Mouse (Mus musculus) embryo, embryonic 10 days (tissue): ENCODE measurements around the gene Diras2.
A peak's percentile ranks its signal among the peaks of the same experiment; 100 is the strongest.

Experiments used
- DNase-seq: peaks from one replicate; pipeline ENCODE4 v3.0.0-alpha.2; 2015; ENCODE audit warnings: low spot score

The Diras2 gene

DNA sequence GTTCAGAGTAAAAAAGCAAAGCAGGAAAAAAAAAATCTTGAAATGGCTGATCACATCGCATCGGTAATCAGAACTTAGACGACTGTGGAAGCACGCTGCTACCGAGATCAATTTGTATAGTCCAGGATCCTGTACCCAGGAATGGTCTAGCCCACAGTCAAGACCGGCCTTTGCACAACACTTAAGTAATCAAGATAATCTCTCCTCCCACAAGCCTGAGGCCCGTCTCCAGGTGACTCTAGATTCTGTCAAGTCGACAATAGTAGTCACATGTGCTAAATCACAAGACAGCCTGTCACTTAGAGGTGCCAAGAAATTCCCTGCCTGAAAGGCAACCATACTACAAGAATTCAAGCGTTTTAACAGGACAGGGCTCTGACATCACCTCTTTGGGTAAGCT, at the start of gene Diras2:
Gene Diras2 (minus strand): TSS at position 159 of the 400 bp plus-strand sequence.
- no peak for DNase-seq

DNA sequence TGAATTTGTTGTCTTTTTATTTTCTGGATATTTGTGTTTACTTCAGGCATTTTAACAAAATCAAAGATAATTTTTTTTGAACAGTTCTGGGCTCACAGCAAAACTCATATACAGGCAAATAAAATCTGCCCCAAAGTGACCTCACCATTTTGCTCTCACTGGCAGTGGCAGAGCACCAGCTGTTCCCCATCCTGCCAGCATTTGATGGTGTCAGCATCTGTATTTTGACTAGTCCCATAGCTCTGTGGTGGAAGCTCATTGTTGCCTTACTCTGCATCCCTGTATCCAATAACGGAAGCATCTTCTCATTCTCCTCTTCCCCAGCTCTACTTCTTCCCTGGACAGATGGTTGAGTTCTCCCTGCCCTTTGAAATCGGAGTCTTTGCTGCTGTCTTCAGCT, 47.7 kb upstream of the Diras2 start:
- DNase-seq = no peak

DNA sequence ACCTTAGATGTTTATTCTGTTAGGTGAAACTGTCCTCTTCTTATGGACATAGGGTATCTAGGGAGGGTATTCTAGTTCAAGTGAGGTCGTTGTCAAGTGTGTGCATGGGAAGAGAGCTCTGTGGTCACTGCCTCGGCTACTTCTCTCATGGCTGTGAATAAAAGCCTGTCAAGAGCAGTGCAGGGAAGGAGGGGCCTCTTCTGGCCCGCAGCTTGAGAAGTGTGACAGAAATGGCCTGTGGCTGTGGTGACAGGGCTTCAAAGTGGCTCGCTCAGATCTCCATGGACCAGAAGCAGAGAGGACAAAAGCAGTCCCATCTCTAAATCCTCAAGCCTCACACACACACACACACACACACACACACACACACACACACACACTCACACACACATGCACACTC, 46.9 kb upstream of the Diras2 start:
- peak; percentile 29 for DNase-seq

DNA sequence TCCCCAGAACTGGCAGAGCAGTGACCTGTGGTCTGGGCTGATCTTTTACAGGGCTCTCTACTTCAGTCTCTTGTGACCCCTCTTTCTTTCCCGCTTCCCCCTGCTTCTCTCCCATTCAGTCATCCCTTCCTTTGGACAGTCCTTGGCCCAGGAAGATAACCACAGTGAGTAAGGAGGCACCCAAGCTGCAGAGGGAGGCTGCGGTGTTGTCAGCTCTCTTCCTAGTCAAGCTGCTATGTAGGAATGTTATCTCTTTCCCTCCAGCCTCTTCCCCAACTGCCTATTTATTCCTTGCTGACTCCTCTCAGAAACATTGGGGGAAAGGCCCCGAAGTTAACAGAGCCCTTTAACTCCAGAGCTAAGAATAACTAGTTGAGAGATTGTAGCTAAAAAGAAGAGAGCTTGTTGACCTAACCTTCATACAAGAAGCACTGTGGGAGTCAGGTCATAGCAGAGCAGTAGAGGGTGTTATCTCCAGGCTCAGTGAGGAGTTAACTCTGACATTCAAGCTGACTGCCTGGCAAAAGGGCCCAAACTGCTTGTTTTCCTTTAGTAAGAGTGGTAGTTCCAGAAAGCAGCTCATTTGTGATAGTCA, 46.3 kb upstream of the Diras2 start:
- no peak for DNase-seq

DNA sequence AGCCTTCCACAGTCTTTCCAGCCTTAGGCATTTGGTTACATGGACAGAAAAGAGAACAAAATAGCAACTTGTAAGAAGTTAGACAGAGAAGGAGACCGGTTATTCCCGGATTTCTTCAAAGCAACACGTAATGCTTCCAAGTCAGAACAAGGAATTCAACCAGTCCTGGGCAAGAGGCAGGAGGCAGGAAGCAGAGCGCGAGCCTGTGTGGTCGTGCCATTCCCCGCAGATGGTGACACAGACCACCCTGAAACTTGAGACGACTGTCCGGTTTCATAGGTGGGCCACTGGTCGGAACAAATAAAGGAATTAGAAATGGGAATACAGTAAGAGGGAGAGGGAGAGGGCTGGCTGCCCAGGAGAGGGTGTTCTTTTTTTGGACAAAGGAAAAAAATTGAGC, 45.8 kb upstream of the Diras2 start:
- peak; percentile 33 for DNase-seq

- no peak for DNase-seq
Measured at GRCm38 (mm10) chr13:52576021-52576614, 45.0 kb upstream of the Diras2 start.

GRCm38 (mm10) chr13:52575483-52575882, 44.4 kb upstream of the Diras2 start:
- no peak for DNase-seq

- DNase-seq = no peak
Measured at GRCm38 (mm10) chr13:52574311-52574710, 43.2 kb upstream of the Diras2 start.

GRCm38 (mm10) chr13:52572451-52573446, 41.7 kb upstream of the Diras2 start:
- no peak for DNase-seq

DNA sequence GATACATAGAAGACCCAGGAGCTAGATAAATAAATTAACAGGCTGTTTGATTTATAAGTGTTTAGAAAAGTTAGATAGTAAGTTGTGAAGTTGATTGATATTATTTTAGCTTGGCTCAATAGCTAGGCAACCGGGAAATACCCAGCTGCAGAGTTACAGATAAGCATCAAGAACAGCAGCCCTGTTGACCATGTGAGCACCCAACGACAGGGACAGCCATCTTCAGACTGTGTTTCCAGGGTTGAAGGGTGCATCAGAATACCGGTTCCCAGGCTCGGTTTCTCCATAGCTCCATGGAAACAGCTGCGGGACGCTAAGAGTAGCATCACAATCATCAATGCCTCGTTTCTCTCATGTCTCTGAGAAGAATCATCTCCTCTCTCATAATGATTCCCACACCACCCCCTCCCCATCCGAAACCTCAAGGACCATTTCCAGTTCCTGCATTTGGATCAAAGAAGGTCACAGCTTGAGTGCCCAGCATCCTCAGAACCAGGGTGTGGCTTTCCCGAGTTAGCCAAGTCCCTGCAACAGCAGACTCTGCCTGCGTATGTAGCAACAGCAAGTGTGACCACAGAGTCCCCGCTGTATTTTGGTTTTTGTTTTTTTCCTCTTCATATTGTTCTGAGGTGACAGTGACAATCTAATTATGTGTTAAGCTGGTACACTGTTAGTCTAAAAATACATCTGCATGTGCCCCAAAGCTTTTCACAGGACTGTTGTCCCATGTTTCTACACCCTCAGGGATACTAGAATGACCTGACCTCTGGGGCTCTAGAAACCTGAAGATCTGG, 40.7 kb upstream of the Diras2 start:
- no peak for DNase-seq

DNA sequence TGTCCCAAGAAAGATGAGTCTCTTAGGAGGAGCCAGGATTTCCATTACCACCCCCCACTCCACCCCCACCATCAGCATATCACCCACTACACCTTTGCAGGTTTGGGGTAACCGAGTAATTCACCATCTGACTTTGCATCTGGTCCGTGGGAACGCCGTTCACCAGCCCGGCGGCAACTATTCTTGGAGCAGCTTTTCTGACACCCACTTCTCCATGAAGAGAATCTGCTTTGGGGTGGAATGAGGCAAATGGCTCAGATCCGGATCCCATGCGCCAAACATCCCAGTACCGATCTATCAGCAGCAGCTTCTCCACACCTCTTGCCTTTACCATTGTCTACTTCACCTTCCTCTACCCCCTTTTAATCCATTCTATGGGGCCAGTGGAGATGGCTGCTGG, 39.2 kb upstream of the Diras2 start:
- DNase-seq = no peak

DNA sequence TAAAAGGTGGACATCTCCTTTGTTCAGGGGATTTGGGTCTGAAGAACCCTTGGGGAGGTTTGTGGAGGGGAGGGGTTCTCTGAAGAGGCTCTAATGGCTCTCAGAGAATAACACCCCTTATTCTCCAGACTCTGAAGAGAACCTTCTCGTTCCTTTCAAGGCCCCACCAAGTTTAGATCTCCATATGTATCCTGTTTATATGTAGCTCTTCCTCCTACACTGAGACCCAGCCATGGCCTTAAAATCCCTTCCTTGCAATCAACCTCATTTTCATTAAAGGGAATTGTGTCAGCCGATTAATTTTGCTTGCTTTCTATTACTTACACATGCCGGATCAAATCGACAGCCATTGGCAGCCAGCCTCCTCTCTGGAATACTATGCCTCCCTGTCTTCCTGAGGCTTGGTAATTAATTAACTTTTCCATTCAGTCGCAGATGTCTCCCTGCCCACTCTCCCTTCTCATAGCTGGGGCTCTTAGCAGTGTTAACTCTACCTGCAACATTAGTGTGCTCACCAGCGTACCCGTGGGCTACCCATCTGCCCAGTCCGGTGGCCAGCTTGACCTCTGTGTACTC, 38.2 kb upstream of the Diras2 start:
- DNase-seq = no peak

GRCm38 (mm10) chr13:52566777-52567176, 35.7 kb upstream of the Diras2 start:
- DNase-seq = no peak

DNA sequence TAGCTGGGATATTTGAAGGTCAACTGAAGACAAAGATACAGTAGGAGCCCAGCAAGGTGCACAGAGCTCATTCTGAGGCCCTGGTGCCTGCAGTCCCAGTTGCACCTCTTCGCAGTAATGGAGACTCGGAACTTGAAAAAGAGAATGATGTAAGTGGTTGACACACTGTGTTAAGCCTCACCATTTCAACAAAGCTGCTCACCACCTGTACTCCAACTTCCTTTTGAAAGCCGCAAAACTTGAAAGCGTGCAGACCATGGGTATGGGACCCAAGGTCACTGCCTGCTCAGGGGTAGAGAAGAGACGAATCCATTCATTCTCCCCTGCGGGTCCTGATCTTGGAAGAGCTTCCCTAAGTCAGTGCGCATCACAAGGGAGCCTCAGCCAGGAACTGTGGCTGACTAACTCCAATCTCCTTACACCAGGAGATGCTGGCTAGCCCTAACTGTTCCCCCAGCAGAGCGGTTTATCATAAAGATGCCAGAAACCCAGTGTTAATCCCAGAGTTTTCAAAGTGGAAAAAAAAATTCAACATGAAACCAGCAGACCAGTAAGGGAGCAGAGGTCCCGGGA, 35.2 kb upstream of the Diras2 start:
- DNase-seq = no peak

GRCm38 (mm10) chr13:52565103-52565739, 34.1 kb upstream of the Diras2 start:
- DNase-seq = peak; percentile 22

DNA sequence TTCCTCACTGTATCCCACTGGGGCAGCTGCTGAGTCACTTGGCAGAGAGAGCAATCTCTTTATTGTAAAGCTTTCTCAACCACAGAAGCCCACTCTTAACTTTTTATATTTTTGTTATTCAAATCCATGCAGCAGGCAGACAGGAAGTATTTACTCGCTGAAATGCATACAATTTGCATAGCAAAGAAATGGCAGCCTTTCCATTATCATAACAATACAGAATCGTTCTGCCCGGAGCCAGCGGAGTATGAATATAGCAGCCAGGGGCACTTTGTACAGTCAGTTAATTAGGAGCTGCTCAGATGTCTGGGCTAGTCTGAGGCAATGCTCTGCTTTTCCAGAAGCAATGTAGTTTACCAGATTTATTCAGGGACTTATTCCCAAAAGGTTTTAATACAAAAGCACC, 31.1 kb upstream of the Diras2 start:
- DNase-seq = no peak

DNA sequence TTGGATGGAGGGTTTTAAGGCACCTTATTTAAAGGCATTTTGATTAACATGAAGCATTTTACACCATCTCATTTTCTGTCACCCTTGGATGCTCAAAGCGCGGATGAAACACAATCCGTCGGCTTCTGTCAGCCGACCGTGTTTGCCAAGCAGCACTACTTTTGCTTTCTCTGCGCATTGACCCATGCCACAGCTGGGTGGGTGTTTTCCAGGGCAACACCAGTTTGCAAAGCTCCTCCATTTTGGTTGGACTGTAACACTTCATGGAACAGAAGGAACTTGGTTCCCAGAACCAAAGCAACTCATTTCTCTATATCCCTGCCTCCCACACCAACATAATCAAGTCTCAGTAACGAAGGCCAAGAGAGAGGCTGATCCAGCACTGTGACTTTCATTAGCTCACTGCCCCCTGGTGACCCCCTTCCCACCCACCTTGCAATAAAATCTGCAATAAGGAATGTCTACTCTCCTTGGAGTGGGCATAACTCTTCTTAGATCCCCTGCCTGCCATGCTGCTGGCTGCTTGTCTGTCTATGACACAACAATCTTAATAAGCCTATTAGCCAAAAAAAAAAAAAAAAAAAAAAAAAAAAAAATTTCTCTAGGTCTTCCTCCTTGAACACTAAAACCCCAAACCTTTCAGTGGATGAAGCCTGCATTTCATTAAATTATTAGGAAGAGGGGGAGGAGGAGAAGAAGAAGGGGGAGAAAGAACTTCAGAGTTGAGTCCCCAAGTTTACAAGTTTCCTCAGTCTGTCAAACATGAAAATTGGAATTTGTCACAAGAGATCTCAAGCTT, 30.5 kb upstream of the Diras2 start:
- no peak for DNase-seq

- no peak for DNase-seq
Measured at GRCm38 (mm10) chr13:52557421-52557820, 26.3 kb upstream of the Diras2 start.

DNA sequence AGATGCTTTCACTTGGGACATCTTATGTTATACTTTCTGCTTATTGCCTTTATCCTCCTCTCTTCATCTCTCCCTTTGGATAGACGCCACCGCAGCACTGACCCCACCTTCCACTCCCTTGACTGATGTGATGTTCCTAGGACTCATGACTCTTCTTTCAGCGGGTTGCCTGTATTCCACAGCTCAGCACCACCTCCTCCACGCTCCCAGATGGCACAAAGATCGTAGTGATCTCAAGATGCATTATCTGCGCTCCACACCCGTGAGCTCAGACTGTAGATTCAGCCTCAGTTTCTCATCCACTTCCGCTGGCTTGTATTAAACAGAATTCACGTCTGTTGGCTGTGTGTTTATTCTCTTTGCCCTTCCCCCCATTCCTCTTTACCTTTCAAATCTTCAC, 23.6 kb upstream of the Diras2 start:
- no peak for DNase-seq

- no peak for DNase-seq
Measured at GRCm38 (mm10) chr13:52552822-52553477, 21.9 kb upstream of the Diras2 start.
